Mouse (Mus musculus): ENCODE measurements at regions not wholly inside any gene's neighbourhood (a gene's known extent, or its start where the extent isn't known, plus 50 kb on each side); places are given as distances from the start of the nearest gene placed in this dataset.

DNA sequence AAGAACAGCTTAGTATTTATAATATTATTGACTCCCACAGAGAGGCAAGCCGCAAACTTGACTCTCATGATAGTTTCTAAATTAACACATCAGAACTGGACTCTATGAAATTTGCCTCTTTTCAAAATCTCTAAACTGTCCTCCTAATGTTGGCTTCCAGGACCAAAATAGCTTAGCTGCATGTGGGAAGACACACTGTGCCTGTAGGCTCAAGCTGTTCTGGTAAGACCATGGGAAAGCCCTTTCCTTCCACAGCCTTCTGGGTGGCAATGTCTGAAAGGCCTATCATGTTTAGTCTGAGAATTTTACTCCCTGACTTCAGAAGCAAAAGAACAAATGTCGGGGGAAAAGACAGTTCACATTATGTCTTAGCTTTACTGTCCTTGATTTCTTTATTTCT lies 203.1 kb upstream of the Slc8a1 start:
- DNase-seq (ENCODE audit: low read depth, low spot score) = no peak

GRCm38 (mm10) chr17:81930736-81931135 lies 192.6 kb upstream of the Slc8a1 start:
- DNase-seq (ENCODE audit: low read depth, low spot score) = no peak

GRCm38 (mm10) chr17:81906481-81907012 lies 168.4 kb upstream of the Slc8a1 start:
- no peak for DNase-seq (ENCODE audit: low read depth, low spot score)

- no peak for DNase-seq (ENCODE audit: low read depth, low spot score)
Observed at GRCm38 (mm10) chr17:81901999-81902665, 164.0 kb upstream of the Slc8a1 start.

DNA sequence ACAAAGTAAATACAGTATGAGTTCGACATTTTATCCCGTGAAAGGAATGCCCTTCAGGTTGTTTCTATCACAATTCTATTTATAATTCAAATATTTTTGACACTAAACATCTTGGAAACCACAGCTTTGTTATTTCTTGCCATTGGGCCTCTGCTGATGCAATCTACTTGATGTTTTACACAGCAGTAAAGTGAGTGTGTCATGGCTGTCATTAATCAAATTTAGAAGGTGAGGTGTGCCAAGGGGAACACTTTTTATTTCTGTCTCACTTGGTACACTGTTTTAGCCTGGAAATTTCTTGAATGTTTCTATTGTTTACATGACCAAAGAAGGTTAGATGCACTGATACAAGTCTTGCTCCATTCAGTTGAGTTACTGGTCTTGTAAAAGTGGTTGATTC lies 160.8 kb upstream of the Slc8a1 start:
- no peak for DNase-seq (ENCODE audit: low read depth, low spot score)

DNA sequence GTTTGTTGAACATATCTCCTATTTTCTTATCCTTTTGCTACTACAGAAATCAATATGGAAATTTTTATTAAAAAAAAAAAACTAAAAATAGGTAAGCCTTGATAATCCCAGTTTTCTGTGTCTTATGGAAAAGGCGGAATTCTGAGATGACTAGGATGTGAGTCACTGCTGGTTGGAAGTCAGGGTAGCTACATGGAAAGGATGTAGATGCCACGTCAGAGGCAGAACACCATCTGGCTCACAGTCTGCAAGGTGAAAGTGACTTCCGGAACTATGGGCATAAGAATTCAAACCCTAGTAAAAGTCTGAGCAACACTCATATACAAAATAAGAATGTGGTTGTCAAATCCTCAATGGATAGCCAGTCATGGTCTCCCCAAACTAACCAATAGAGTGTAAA lies 140.0 kb upstream of the Slc8a1 start:
- no peak for DNase-seq (ENCODE audit: low read depth, low spot score)

GRCm38 (mm10) chr17:81866683-81867082 lies 128.5 kb upstream of the Slc8a1 start:
- DNase-seq (ENCODE audit: low read depth, low spot score) = no peak

- peak; percentile 16 for DNase-seq (ENCODE audit: low read depth, low spot score)
Observed at GRCm38 (mm10) chr17:81849298-81849967, 111.3 kb upstream of the Slc8a1 start.

- no peak for DNase-seq (ENCODE audit: low read depth, low spot score)
Observed at GRCm38 (mm10) chr17:81843793-81844192, 105.6 kb upstream of the Slc8a1 start.

DNA sequence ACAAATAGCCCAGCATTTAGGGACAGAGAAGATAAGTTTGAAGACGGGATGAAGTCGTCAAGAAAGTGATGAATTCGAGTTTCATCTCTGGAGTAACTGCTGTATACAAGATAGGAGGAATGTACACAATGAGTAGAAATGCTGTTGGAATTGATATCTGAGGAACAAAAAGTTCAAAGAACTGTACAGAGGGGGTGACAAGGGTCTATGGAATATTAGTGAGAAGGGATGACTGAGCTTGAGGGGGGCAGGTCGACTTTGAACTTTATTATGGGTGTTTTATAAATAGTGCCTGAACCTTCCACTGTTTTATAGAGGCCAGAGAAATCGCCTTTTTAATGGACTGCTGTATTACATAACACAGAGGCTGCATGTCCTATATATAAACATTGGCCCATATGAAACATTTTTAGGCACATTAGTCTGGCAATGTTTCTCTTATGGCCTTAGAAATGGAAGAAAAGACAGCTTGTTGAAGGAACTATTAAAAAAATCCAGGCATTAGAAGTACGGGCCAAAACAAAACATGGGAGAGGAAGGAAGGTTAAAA lies 59.7 kb upstream of the Slc8a1 start:
- no peak for DNase-seq (ENCODE audit: low read depth, low spot score)

GRCm38 (mm10) chr17:81788781-81789180 lies 50.6 kb upstream of the Slc8a1 start:
- no peak for DNase-seq (ENCODE audit: low read depth, low spot score)

Data from mesoderm, embryonic 11.5 days (tissue).